Mouse (Mus musculus) kidney, adult 9 months (tissue): ENCODE data around the gene Lhx6.

Experiments
- DNase-seq: peaks from one replicate; pipeline ENCODE4 v3.0.0; 2022

Lhx6 gene

GRCm38 (mm10) chr2:36033966-36034365 lies 71.2 kb downstream of the Lhx6 start:
- no peak for DNase-seq

GRCm38 (mm10) chr2:36032884-36033283 lies 72.3 kb downstream of the Lhx6 start:
- DNase-seq = peak; percentile 21
